Mouse (Mus musculus) thymus, postnatal 10 days (tissue): ENCODE measurements around the gene Galnt16.
A peak's percentile ranks its signal among the peaks of the same experiment; 100 is the strongest.

Source experiments
- DNase-seq, 2 experiments: peaks; one replicate each; pipeline ENCODE4 v3.0.0; 2021; ENCODE audit warnings: low spot score in 2 of 2

Gene Galnt16

GRCm38 (mm10) chr12:80598236-80598635 lies 80.2 kb downstream of the Galnt16 start:
- DNase-seq, result no peak

DNA sequence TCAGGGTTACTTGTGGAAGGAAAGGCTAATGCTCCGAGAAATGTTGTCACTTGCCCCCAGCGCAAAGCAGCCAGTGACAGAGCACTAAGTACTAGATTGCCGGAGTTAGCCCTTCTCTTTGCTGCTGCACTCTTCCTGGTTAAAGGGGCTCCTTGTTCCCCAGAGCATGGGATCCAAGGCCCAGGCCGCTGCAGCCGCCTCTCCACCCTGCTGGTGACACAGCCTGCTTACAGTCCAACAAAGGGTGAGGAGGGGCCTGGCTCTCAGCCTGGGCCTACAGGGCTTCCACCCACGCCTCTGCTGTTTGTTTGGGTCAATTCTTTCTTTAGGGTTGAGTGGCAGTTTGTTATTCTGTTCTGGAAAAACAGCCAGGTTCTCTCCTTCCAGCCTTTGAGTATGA lies 80.7 kb downstream of the Galnt16 start:
- no peak for DNase-seq

DNA sequence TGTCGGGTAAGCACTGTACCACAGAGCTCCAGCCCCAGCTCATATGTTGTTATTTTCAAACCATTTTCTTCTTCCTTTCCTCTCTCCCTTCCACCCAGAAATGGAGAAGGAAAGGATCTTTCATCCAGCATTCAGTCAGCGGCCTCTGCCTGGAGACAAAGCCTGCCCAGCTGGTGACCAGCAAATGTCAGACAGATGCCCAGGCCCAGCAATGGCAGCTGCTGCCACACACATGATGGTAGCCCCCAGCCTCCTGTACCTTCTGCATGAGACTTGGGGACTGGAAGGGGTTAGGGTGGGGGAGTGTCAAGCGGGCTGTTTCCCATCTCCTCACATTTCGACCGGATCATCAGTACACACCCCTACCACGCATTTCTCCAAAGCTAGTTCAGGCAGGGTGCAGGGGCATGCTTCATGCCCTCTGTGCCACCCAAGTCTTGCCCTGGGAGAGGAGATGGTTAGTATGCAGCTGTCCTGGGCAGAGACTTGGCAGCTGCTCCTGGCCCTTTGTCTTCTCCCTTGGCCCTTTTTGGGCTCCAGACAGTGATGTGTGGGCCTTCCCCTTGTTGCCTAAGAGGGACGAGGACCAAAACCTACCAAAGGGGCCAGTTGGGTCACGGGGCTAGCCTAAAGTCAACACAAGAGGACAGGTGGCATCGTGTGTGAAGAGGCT lies 83.7 kb downstream of the Galnt16 start:
- no peak for DNase-seq

DNA sequence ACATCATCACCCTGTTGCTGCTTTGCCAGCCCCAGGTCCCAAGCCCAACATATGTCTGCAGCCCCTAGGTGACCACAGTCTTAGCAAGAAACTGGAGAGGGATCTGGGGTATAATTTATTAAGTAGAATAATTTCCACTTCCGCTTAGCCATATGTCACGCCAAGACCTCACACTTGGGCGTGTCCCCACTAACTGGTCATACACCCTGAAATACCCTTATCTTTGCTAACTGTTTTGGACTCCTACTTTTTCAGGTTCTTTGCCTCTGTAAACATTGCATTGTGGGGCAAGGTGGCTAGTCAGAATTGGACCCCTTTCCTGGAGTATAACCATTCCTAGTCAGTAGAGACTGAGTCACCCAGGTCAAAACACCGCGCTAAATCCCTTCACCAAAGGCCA lies 84.4 kb downstream of the Galnt16 start:
- DNase-seq, result no peak

DNA sequence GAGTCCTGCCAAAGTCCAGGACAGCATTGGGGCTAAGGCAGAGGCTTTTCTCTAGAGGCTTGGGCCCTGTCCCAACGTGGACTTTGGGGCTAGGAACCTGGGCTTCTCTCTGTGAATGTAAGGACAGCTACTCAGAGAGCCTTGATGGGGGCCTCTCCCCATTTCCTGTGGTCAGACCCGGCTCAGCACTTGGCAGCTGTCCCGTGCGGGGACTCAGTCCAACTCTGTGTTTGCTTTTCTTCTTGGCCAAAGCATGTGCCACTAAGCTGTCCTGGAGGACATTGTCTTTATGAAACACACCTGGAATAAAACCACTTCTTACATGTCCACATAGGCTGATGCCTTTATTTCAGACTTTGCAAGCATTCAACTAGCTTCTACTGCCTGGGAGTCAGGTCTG lies 85.5 kb downstream of the Galnt16 start:
- no peak for DNase-seq

GRCm38 (mm10) chr12:80604218-80604617 lies 86.1 kb downstream of the Galnt16 start:
- DNase-seq, result no peak

GRCm38 (mm10) chr12:80608576-80608975 lies 90.5 kb downstream of the Galnt16 start:
- no peak for DNase-seq

DNA sequence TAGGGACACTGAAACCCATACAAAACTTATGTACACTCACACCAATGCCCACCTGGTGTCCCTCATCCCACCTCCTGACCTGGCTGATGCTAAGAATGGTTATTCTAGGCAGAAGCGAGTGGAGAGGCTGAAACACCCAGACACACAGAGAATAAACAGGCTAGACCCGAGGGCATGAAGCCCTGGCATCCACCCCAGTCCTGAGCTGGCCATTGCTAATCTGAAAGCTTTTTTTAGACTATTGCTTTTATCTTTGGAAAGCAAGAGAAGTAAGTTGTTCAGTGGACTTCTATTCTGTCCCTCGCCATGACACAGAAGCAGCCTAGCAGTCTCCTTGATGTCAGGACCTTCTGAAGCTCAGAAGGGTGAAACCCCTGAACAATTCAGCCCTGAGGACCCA lies 91.9 kb downstream of the Galnt16 start:
- no peak for DNase-seq

DNA sequence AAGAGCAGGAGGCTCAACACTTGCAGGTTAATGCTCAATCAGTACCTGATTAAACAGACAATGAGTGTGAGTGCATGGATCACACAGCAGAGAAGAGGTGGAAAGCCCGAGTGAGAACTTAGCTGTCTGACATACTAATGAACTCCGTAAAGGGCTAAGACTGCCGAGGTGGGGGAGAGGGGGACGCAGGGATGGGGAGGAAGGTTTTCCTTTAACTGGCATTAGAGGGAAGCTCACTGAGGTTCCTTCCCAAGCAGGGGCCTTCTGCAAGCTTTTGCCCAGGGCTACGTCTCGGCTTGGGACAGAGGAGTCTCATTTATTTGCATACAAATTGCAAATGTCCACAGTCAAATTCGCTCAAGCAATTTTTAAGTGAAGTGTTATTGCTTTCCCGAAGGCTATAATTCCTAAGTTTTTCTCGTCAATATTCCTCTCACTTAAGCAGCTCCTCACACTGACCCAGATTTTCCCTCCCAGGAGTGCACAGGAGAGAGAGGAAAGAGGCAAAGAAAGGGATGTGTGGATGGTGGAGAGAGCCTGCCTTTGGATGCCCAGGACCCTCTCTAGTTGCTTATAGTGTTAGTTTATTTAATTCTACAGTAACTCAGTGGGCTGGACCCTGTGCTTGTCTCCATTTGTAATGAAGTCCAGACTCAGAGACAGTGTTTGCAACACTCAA lies 94.2 kb downstream of the Galnt16 start:
- no peak for DNase-seq

DNA sequence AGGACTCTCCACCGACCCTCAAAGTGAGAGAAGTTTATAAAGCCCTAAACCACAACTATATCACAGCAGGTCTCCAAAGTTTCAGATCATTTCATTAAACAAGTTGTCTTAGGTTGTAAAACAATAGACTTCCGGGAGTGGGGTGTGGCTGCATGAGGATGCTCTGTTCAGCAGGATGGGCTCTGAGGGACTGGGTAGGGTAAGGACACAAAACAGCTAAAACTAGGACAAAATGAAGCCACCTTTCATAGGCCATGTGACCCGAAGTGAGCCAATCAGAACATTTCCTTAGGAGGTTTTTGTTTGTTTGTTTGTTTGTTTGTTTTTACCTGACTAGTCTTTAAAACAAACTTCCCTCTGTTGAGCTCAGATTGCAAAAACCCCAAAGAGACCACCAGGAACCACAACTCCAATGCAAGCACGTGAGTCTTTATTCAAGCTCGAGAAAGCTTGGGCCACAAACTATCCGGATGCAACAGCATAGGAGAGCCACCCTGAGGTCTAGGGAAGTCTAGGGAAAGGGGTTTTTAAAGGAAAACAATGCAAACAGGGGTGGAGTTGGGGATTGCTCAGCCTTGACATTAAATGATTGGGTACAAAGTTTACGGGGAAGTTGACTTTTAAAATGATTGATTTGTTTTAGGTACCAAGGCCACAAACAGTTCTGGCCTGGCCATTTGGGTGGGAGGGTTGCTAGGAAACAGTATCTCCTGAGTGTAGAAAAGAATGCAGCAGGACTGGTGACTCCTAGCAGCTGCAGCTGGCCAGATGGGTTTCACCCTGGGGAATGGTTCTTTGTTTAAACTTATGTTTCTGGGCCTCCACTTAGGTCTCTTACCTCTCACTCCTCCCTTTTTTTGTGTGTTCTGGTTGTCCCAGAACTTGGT lies 97.5 kb downstream of the Galnt16 start:
- no peak for DNase-seq

GRCm38 (mm10) chr12:80620501-80620900 lies 102.4 kb downstream of the Galnt16 start:
- no peak for DNase-seq

- DNase-seq, result no peak
These were observed 113.7 kb downstream of the Galnt16 start for GRCm38 (mm10) chr12:80631790-80632189.

DNA sequence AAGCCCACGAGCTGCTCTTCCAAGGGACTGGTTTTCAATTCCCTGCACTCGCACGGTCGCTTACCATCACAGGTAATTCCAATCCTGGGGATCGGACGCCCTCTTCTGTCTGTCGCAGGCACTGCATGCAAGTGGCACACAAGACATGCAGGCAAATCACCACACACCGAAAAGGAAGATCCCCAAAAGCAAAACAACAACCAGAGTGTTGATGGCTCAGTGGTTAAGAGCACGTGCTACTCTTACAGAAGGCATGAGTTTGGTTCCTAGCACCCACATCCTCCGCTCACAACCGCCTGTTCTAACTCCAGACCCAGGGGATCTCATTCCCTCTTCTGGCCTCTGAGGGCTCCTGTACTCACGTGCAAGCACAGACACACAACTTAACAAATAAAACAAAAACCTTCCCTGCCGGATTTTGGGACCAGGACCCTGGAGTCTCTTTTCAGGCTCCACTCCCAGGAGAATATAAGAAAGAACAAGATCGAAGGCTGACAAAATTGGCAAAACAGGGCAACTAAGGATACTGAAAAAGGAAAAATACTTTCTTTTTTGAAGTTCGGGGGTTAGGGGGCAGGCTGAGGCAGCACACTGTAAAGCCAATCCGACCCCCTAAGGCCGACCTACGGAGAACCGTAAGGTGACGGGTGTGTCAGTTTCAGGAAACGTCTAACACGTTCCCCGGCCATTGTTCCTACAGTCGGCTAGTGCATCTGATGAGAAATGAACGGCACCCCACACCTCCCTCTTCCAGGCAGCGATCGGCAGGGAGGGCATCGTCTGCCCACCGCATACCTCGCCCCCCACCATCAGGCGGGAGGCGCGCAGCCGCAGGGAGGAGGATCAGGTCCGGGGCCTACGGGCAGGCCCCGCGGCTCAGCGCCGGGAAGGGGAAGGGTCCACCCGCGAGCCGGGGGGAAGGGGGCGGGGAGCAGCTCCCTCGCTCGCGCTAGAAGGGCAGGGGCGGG lies 124.9 kb downstream of the Galnt16 start:
- DNase-seq, result peak; percentile 58 to 59

GRCm38 (mm10) chr12:80643693-80644505 lies 125.8 kb downstream of the Galnt16 start, which contains the start of the genes Slc39a9 and Erh:
TSS of gene Slc39a9 (plus strand) at chr12:80643883.
TSS of gene Erh (minus strand) at chr12:80644341.
- peak; percentile 89 to 90 for DNase-seq

DNA sequence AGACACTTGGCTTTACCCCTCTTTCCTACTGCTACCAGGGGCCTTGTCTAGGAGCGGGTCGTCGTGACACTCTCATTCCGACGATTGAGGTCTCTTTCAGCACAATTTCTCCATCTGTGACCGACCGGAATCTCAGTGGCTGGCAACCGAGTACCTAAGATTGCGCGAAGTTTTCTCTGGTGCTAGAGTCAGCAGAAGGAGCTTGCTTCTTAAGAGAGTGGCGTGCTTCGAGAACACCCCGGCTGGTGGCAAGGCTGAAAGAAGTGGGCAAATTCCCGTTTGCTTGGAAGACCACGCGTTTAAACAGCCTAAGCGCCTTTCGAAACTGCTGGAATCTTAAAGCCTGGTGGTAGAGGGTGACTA lies 126.4 kb downstream of the Galnt16 start:
- DNase-seq, result no peak

- no peak for DNase-seq
These were observed 128.3 kb downstream of the Galnt16 start for GRCm38 (mm10) chr12:80646377-80646776.

GRCm38 (mm10) chr12:80653951-80654658 lies 136.0 kb downstream of the Galnt16 start:
- DNase-seq, result no peak

- DNase-seq, result no peak
These were observed 136.6 kb downstream of the Galnt16 start for GRCm38 (mm10) chr12:80654659-80655025.

DNA sequence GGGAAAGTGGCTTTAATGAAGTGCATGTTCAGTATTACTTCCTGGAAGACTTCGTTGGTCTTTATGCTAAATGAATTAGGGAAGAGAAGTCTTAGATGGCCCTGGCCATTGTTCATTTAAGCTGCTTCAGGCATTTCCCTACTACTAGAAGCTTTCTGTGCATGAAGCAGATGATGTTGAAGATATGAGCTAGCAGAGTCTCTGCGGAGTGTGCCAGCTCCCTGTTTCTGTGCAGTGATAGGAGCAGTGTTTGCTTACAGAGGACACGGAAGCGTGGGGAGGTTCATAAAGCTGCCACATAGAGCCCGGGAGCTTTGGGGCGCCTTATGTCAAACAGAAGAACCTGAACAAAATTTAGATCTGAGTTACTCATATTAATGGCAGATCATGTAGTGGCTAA lies 140.6 kb downstream of the Galnt16 start:
- no peak for DNase-seq

GRCm38 (mm10) chr12:80662322-80662721 lies 144.2 kb downstream of the Galnt16 start:
- DNase-seq, result no peak
